Mouse (Mus musculus) embryonic facial prominence, embryonic 10.5 days (tissue): ENCODE measurements at regions not wholly inside any gene's neighbourhood (a gene's known extent, or its start where the extent isn't known, plus 50 kb on each side); places are given as distances from the start of the nearest gene placed in this dataset.
A peak's percentile ranks its signal among the peaks of the same experiment; 100 is the strongest.
"Not testable (repeated sequence)": the region's sequence is repeated elsewhere in the genome, so short reads cannot be mapped to it uniquely, and the experiment has no call there.

Experiments
- DNase-seq: peaks from one replicate; pipeline ENCODE4 v3.0.0-alpha.2; 2017; ENCODE audit warnings: low spot score
- H3K27ac ChIP-seq: fragments of 300-500 bp; sonication (generic); replicated peaks from 2 replicates; pipeline ENCODE4 v1.5.1; 2016; ENCODE audit warnings: mild to moderate bottlenecking
- H3K27me3 ChIP-seq: fragments of 300-500 bp; sonication (generic); replicated peaks from 2 replicates; pipeline ENCODE4 v1.6.1; 2016; ENCODE audit warnings: low read depth, mild to moderate bottlenecking; ENCODE audit not compliant: poor library complexity, severe bottlenecking
- H3K36me3 ChIP-seq: fragments of 300-500 bp; sonication (generic); replicated peaks from 2 replicates; pipeline ENCODE4 v1.6.1; 2016; ENCODE audit warnings: mild to moderate bottlenecking, moderate library complexity
- H3K4me1 ChIP-seq: fragments of 300-500 bp; sonication (generic); 2 replicates; pipeline ENCODE4 v1.6.1; 2016
- H3K4me3 ChIP-seq: fragments of 300-500 bp; sonication (generic); 2 replicates; pipeline ENCODE4 v1.5.1; 2016; ENCODE audit warnings: mild to moderate bottlenecking, moderate library complexity
- H3K9me3 ChIP-seq: fragments of 300-500 bp; sonication (generic); 2 replicates; pipeline ENCODE4 v1.6.1; 2016; ENCODE audit warnings: mild to moderate bottlenecking
- WGBS: fragments of 180-500 bp; shearing (Covaris S2); methylation state at CpG from one replicate; pipeline ENCODE4 v1.1.7; 2016; 5-methylcytosine and 5-hydroxymethylcytosine counted together

GRCm38 (mm10) chr5:102123285-102123684 lies 53.6 kb upstream of the Wdfy3 start:
- no peak overlapping the region for H3K27ac ChIP-seq
- no peaks in the 10 kb centered on the region for H3K9me3 ChIP-seq
- WGBS, result 60% methylated on average over 6 of the region's 6 CpGs
- no peaks in the 10 kb centered on the region for H3K4me1 ChIP-seq
- H3K27me3 ChIP-seq, result no peaks in the 10 kb centered on the region
- H3K4me3 ChIP-seq, result no peak overlapping the region
- H3K36me3 ChIP-seq, result no peaks in the 10 kb centered on the region
- DNase-seq, result no peak

- Histone ChIP-seq H3K9me3 (no peaks in the 10 kb centered on the region), H3K4me1 (no peaks in the 10 kb centered on the region), H3K27ac (no peak overlapping the region), H3K27me3 (no peaks in the 10 kb centered on the region), H3K36me3 (no peaks in the 10 kb centered on the region), H3K4me3 (no peak overlapping the region)
- WGBS, result 18% methylated on average over 3 of the region's 3 CpGs
- DNase-seq, result peak; percentile 73
Measured at GRCm38 (mm10) chr5:102126737-102127136, 57.0 kb upstream of the Wdfy3 start.

- no peaks in the 10 kb centered on the region for H3K9me3 ChIP-seq
- WGBS, result 75% methylated on average over 4 of the region's 4 CpGs
- no peaks in the 10 kb centered on the region for H3K36me3 ChIP-seq
- DNase-seq, result no peak
- H3K4me1 ChIP-seq, result 0 out of 2 replicates have a peak, but pooled peaks cover 3% of the 10 kb centered on the region
- H3K27ac ChIP-seq, result no peak overlapping the region
- no peaks in the 10 kb centered on the region for H3K27me3 ChIP-seq
- H3K4me3 ChIP-seq, result no peak overlapping the region
Measured at GRCm38 (mm10) chr5:102147991-102148390, 78.3 kb upstream of the Wdfy3 start.

- DNase-seq, result peak; percentile 86
- 46% methylated on average over 14 of the region's 14 CpGs for WGBS
- Histone ChIP-seq H3K36me3 (no peaks in the 10 kb centered on the region), H3K27me3 (no peaks in the 10 kb centered on the region), H3K4me1 (0 out of 2 replicates have a peak, but pooled peaks cover 3% of the 10 kb centered on the region), H3K9me3 (no peaks in the 10 kb centered on the region), H3K4me3 (no peak overlapping the region), H3K27ac (no peak overlapping the region)
Measured at GRCm38 (mm10) chr5:102149481-102150129, 79.9 kb upstream of the Wdfy3 start.

GRCm38 (mm10) chr5:102159621-102160020 lies 89.9 kb upstream of the Wdfy3 start:
- Histone ChIP-seq H3K9me3 (no peaks in the 10 kb centered on the region), H3K27ac (no peak overlapping the region)
- 62% methylated on average over 2 of the region's 2 CpGs for WGBS

GRCm38 (mm10) chr5:102167981-102168380 lies 98.3 kb upstream of the Wdfy3 start:
- H3K27me3 ChIP-seq, result no peaks in the 10 kb centered on the region
- DNase-seq, result peak; percentile 44
- no peaks in the 10 kb centered on the region for H3K9me3 ChIP-seq
- H3K27ac ChIP-seq, result no peak overlapping the region; the same call in 1 of the 2 replicates
- WGBS, result 28% methylated on average over 4 of the region's 4 CpGs
- H3K4me1 ChIP-seq, result peaks cover 19% of the 10 kb centered on the region
- no peak overlapping the region for H3K4me3 ChIP-seq
- H3K36me3 ChIP-seq, result no peaks in the 10 kb centered on the region

More at GRCm38 (mm10) chr5:102159621-102160020, 89.9 kb upstream of the Wdfy3 start:
- Histone ChIP-seq H3K4me3 (no peak overlapping the region), H3K4me1 (no peaks in the 10 kb centered on the region), H3K27me3 (no peaks in the 10 kb centered on the region), H3K36me3 (no peaks in the 10 kb centered on the region)
- DNase-seq, result no peak

- H3K4me3 ChIP-seq, result no peak overlapping the region
- H3K4me1 ChIP-seq, result peaks cover 17% of the 10 kb centered on the region
- DNase-seq, result no peak
- no peaks in the 10 kb centered on the region for H3K27me3 ChIP-seq
- 69% methylated on average over 2 of the region's 3 CpGs for WGBS
- H3K36me3 ChIP-seq, result no peaks in the 10 kb centered on the region
- no peak overlapping the region for H3K27ac ChIP-seq
- no peaks in the 10 kb centered on the region for H3K9me3 ChIP-seq
Measured at GRCm38 (mm10) chr5:102171808-102172207, 102.1 kb upstream of the Wdfy3 start.

GRCm38 (mm10) chr5:102180250-102180649 lies 110.5 kb upstream of the Wdfy3 start:
- WGBS, result 90% methylated on average over 8 of the region's 8 CpGs
- H3K27ac ChIP-seq, result no peak overlapping the region
- no peaks in the 10 kb centered on the region for H3K4me1 ChIP-seq
- no peaks in the 10 kb centered on the region for H3K36me3 ChIP-seq
- H3K4me3 ChIP-seq, result no peak overlapping the region
- DNase-seq, result no peak
- H3K27me3 ChIP-seq, result no peaks in the 10 kb centered on the region
- H3K9me3 ChIP-seq, result no peaks in the 10 kb centered on the region

GRCm38 (mm10) chr5:102188951-102189350 lies 119.2 kb upstream of the Wdfy3 start:
- H3K9me3 ChIP-seq, result not testable (repeated sequence)
- 89% methylated on average over 4 of the region's 4 CpGs for WGBS

GRCm38 (mm10) chr5:102206456-102206855 lies 136.7 kb upstream of the Wdfy3 start:
- Histone ChIP-seq H3K27me3 (no peaks in the 10 kb centered on the region; the same call in 1 of the 2 replicates), H3K4me1 (no peaks in the 10 kb centered on the region), H3K27ac (no peak overlapping the region), H3K4me3 (no peak overlapping the region), H3K36me3 (no peaks in the 10 kb centered on the region), H3K9me3 (no peaks in the 10 kb centered on the region)
- 57% methylated on average over 4 of the region's 4 CpGs for WGBS
- no peak for DNase-seq

More at GRCm38 (mm10) chr5:102188951-102189350, 119.2 kb upstream of the Wdfy3 start:
- not testable (repeated sequence) for H3K27ac ChIP-seq, DNase-seq, H3K4me1 ChIP-seq, H3K36me3 ChIP-seq, H3K27me3 ChIP-seq, H3K4me3 ChIP-seq

GRCm38 (mm10) chr5:102206953-102207352 lies 137.2 kb upstream of the Wdfy3 start:
- no peaks in the 10 kb centered on the region for H3K9me3 ChIP-seq
- H3K27ac ChIP-seq, result no peak overlapping the region
- WGBS, result 4% methylated on average over 16 of the region's 16 CpGs
- H3K4me1 ChIP-seq, result no peaks in the 10 kb centered on the region
- peak overlapping the region; percentile 37 for H3K4me3 ChIP-seq
- H3K36me3 ChIP-seq, result no peaks in the 10 kb centered on the region
- DNase-seq, result peak; percentile 77
- no peaks in the 10 kb centered on the region; the same call in 1 of the 2 replicates for H3K27me3 ChIP-seq

GRCm38 (mm10) chr5:102213145-102213544 lies 143.4 kb upstream of the Wdfy3 start:
- H3K4me3 ChIP-seq, result no peak overlapping the region
- H3K27me3 ChIP-seq, result no peaks in the 10 kb centered on the region
- H3K27ac ChIP-seq, result no peak overlapping the region
- no peaks in the 10 kb centered on the region for H3K9me3 ChIP-seq
- no peaks in the 10 kb centered on the region for H3K36me3 ChIP-seq
- no peaks in the 10 kb centered on the region for H3K4me1 ChIP-seq
- peak; percentile 54 for DNase-seq
- WGBS, result 61% methylated on average over 6 of the region's 6 CpGs

- DNase-seq, result no peak
- Histone ChIP-seq H3K4me3 (no peak overlapping the region), H3K9me3 (no peaks in the 10 kb centered on the region), H3K36me3 (no peaks in the 10 kb centered on the region), H3K27ac (no peak overlapping the region), H3K4me1 (no peaks in the 10 kb centered on the region), H3K27me3 (no peaks in the 10 kb centered on the region)
- 52% methylated on average over 6 of the region's 6 CpGs for whole genome bisulfite sequencing
Measured at GRCm38 (mm10) chr5:102227131-102227530, 157.4 kb upstream of the Wdfy3 start.
